Comparison of ENCODE assay signal across 21 mouse cellular contexts in genomic region chr5:52572572-52572971, GRCm38 (mm10). TPM values are rescaled to one million over a fixed set of nuclear protein-coding genes. Genes with fewer than 3 reads are reported as not detected.
DNase-seq lines count a peak whose midpoint lies in the region; ATAC-seq and TF ChIP-seq lines count a peak whose summit lies in the region.
"Had no signal": no experiment of that assay in that cellular context is flagged by ENCODE, and none has a peak within 500 bp of the region (broad histone marks: within the 10 kb centered on the region; RNA-seq: fewer than 3 reads in every experiment).

No protein-coding gene starts in this region.

- 56% methylated on average over 1 of the region's 1 CpGs for WGBS in midbrain, postnatal 0 days
- 53% methylated on average over 1 of the region's 1 CpGs for WGBS in midbrain, embryonic 13.5 days

- H3K27ac ChIP-seq in layer of hippocampus, adult 2 months = no peak overlapping the region
- H3K27ac ChIP-seq in midbrain, postnatal 0 days (ENCODE audit: low read depth, low read length) = no peak overlapping the region
- no peak overlapping the region for H3K27ac ChIP-seq in midbrain, embryonic 13.5 days
- H3K27ac ChIP-seq: heart, embryonic 13.5 days; hindbrain, embryonic 15.5 days; liver, embryonic 13.5 days had no signal

- no peaks in the 10 kb centered on the region for H3K27me3 ChIP-seq in midbrain, postnatal 0 days (ENCODE audit: insufficient read depth, low read length)
- no peaks in the 10 kb centered on the region for H3K27me3 ChIP-seq in midbrain, embryonic 13.5 days
- H3K27me3 ChIP-seq: heart, embryonic 13.5 days; hindbrain, embryonic 15.5 days had no signal

- H3K4me3 ChIP-seq in layer of hippocampus, adult 2 months = no peak overlapping the region
- H3K4me3 ChIP-seq in midbrain, postnatal 0 days (ENCODE audit: low read depth, low read length) = no peak overlapping the region
- H3K4me3 ChIP-seq in midbrain, embryonic 13.5 days (replicated peaks) = no peak overlapping the region
- H3K4me3 ChIP-seq: heart, embryonic 13.5 days; hindbrain, embryonic 15.5 days; liver, embryonic 13.5 days; megakaryocyte, embryonic 14.5 days had no signal

- no peaks in the 10 kb centered on the region for H3K4me1 ChIP-seq in midbrain, postnatal 0 days (ENCODE audit: insufficient read depth, low read length)
- no peaks in the 10 kb centered on the region for H3K4me1 ChIP-seq in midbrain, embryonic 13.5 days (replicated peaks)
- H3K4me1 ChIP-seq: heart, embryonic 13.5 days; hindbrain, embryonic 15.5 days; liver, embryonic 13.5 days; megakaryocyte, embryonic 14.5 days had no signal

- peak; percentile 11 to 33 for DNase-seq in cerebellum, postnatal 10 days
- no peak for DNase-seq in cerebellum, adult 18-20 months
- DNase-seq in layer of hippocampus, adult 2 months (ENCODE audit: low spot score in 2 of 2) = no peak
- no peak for DNase-seq in layer of hippocampus, adult 18-20 months (ENCODE audit: low spot score in 2 of 2)
- DNase-seq in midbrain, postnatal 0 days (ENCODE audit: low spot score) = no peak
- no peak for DNase-seq in spleen, postnatal 14 days (ENCODE audit: low spot score in 2 of 2)
- no peak for DNase-seq in urinary bladder, postnatal 36 days (ENCODE audit: low spot score in 2 of 2)
- DNase-seq: adrenal gland, postnatal 10 days; embryo, embryonic 11 days; heart, adult 11 months; heart, postnatal 36 days; kidney, adult 18-20 months; kidney, postnatal 14 days; liver, embryonic 13.5 days; lung, postnatal 14 days; retina, postnatal 1 day had no signal

- H3K9ac ChIP-seq in midbrain, postnatal 0 days (replicated peaks; ENCODE audit: low read length, poor library complexity, severe bottlenecking) = no peak overlapping the region
- H3K9ac ChIP-seq in midbrain, embryonic 13.5 days (replicated peaks) = no peak overlapping the region
- H3K9ac ChIP-seq: heart, embryonic 13.5 days; hindbrain, embryonic 15.5 days; liver, embryonic 13.5 days had no signal

- peak; percentile 44 for TF ChIP-seq CTCF in layer of hippocampus, adult 2 months (conservative IDR thresholded peaks at IDR 0.05)
- peak; percentile 38; the same call in 1 of the 2 replicates for TF ChIP-seq CTCF in midbrain, postnatal 0 days (IDR thresholded peaks at IDR 0.05)

- H3K4me2 ChIP-seq in midbrain, postnatal 0 days (ENCODE audit: low read depth, low read length, poor library complexity, severe bottlenecking) = no peak overlapping the region
- H3K4me2 ChIP-seq in midbrain, embryonic 13.5 days (replicated peaks) = no peak overlapping the region
- H3K4me2 ChIP-seq: heart, embryonic 13.5 days; hindbrain, embryonic 15.5 days; liver, embryonic 13.5 days had no signal

- no peak for ATAC-seq in midbrain, postnatal 0 days (ENCODE audit: low FRiP score)
- no peak for ATAC-seq in midbrain, embryonic 13.5 days
- ATAC-seq: forebrain, embryonic 16.5 days had no signal

- H3K36me3 ChIP-seq in midbrain, postnatal 0 days (ENCODE audit: insufficient read depth, low read length) = no peaks in the 10 kb centered on the region
- H3K36me3 ChIP-seq in midbrain, embryonic 13.5 days = no peaks in the 10 kb centered on the region
- H3K36me3 ChIP-seq: heart, embryonic 13.5 days; hindbrain, embryonic 15.5 days; liver, embryonic 13.5 days had no signal

- H3K9me3 ChIP-seq in midbrain, postnatal 0 days (ENCODE audit: low read length) = peaks cover 7% of the 10 kb centered on the region; the same call in 1 of the 2 replicates
- H3K9me3 ChIP-seq in midbrain, embryonic 13.5 days = peaks cover 9% of the 10 kb centered on the region; the same call in 1 of the 2 replicates

RNA-seq across cellular contexts. Expression of gene Lgi2, which starts 6.3 kb away (rescaled TPM):
- total RNA-seq in layer of hippocampus, adult 2 months (2021) = 10 to 100 TPM; 21.2 to 22.8 TPM
- 10 to 100 TPM; 20.8 to 24.3 TPM for total RNA-seq in layer of hippocampus, adult 18-20 months (2021)
- total RNA-seq in midbrain, postnatal 0 days (2014; rRNA removed) = 24.0 and 25.2 TPM in 2 replicates
- polyA plus RNA-seq in midbrain, postnatal 0 days (2015; fragmentation: Nextera tagmentation; extraction: Ambion mirVana) = 8.5 and 9.8 TPM in 2 replicates
- polyA plus RNA-seq in midbrain, embryonic 13.5 days (2015; fragmentation: Nextera tagmentation; extraction: Ambion mirVana) = 1.8 and 2.0 TPM in 2 replicates

Comparison
In these comparisons a context has a peak if more than half of its experiments do, and no peak if none do; other contexts are left out.
1. DNase-seq: peak in cerebellum, postnatal 10 days (2 of 2); none in cerebellum, adult 18-20 months (0 of 2), layer of hippocampus, adult 2 months (0 of 2), layer of hippocampus, adult 18-20 months (0 of 2), midbrain, postnatal 0 days (single experiment), spleen, postnatal 14 days (0 of 2) and urinary bladder, postnatal 36 days (0 of 2).